Mouse (Mus musculus): ENCODE measurements at regions not wholly inside any gene's neighbourhood (a gene's known extent, or its start where the extent isn't known, plus 50 kb on each side); places are given as distances from the start of the nearest gene placed in this dataset.
A peak's percentile ranks its signal among the peaks of the same experiment; 100 is the strongest.

DNA sequence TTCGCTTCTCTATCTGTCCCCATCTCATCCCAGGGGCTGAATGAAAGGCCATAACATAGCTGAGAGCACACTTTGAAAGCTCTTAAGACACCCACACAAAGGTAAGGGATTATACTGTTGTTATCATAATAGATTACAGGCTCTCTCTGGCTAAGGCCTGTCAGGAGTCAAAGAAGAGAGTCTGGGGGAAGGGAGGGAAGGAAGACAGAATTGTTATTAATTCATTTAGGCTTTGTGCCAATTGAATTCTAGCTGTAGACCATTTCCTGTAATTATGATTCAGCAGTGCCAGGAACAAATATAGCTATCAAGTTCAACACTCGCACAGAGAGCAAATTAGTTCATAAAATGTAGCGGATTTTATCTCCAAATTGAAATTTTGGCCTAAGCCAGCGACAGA is 369.3 kb upstream of the Gm10306 start:
- DNase-seq (ENCODE audit: low spot score): no peak

DNA sequence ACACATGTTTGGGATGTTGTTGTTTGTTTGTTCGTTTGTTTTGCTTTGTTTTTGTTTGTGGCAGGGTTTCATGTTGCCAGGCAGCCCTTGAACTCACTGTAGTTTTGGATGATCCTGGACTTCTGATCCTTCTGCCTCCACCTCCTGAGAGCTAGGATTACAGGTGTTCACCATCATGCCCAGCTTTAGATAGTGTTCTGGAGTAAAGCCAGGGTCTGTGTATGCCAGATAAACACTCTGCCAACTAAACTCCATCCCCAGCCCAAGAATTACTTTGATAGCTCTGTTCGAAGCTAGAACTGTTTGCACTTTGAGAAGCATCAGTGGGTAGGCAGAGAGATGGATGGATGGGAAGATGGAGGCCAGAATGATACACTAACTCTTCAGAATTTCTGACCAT is 368.0 kb upstream of the Gm10306 start:
- no peak for DNase-seq (ENCODE audit: low spot score)

DNA sequence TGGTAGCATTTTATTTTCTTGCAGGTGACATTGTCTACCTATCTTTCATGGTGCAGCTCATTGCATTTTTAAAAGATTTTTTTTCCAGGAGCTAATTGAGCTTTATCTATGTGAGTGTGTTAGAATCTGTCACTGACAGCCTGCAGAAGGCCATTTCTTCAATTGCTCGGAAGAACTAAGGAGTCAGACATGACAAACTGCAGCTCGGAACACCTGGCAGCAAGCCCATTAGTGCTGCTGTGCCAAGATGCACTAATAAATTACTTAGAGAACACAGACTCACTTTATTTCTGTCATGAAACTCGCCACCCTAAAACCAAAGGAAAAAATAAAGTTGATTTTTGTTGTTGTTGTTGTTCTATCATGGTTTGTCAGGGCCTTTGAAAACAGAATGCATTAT is 367.5 kb upstream of the Gm10306 start:
- peak; percentile 30 for DNase-seq (ENCODE audit: low spot score)

DNA sequence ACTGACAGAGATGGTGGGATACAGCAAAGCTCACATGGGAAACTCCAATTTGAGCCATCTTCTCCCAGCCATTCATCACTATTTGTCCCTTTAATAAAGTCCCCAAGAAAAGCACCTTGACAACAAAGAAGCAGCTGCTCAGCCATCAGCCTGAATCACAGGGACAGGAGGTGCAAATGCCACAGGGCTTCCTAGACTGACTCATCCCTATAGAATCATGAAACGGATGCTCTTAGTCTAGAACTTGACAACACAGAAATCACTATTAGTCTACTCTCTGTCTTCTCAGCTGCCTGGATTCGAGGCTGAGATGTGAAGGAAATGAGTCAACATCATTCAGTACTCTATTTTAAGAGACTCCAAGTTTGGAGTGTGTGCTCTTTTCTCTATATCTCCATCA is 365.4 kb upstream of the Gm10306 start:
- DNase-seq (ENCODE audit: low spot score): no peak

DNA sequence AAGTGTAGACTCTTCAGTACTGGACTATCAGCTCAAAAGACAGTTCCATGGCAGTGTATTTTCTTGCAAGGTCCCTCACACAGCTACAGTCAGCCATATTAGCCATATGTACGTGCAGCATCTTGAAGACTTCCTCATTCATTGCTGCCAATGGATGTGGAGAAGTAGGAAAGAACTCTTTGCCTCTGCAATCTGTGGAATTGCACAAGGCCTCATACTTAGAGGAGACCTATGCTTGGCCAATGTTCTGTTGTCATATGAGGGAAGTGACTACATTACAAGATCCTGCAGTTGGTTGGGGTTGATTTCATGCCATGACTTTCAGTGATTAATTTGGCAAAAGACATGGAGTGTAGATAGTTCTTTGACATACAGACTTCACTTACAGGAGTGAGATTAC is 340.1 kb upstream of the Gm10306 start:
- DNase-seq (ENCODE audit: low spot score): no peak

DNA sequence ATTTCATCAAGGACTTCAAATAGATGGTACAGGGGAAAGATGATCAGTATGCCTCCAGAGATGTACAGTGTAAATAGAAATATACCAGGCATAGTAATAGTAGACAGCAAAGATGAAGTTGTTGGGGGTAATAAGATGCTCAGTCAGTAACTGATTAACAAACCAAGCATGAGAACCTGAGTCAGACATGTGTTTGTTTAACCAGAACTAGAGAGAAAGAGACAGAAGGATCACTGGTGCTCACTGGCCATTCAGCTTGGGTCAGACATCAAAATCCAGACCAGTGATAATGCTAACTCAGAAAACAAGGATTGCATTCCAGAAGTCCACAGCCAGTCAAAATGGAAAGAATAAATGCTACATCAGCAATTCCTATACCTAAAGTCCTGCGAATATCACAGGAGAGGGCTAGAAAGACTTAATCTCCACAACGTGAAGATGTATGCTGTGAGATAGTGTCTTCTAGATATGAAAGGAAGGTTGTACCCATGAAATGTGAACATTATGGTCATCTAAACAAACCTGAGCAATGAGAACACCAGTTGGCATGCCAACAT is 320.6 kb upstream of the Gm10306 start:
- DNase-seq (ENCODE audit: low spot score): no peak

DNA sequence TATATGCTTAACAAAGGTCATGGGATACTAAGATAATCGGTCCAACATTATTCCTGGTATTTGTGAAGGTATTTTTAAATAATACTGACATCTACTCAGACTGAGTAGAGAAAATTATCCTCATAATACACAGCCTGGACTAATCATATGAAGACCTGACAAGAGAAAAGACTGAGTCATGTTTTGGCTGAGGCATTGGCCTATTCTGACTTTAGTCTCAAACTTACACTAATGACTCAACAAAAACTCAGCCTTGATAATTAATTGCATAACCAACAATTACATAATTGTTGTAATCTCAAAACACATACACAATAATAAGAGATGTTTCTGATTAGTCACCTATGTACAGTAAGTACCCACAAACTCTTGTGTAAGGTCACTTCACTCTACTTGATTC is 300.3 kb upstream of the Gm10306 start:
- no peak for DNase-seq (ENCODE audit: low spot score)

DNA sequence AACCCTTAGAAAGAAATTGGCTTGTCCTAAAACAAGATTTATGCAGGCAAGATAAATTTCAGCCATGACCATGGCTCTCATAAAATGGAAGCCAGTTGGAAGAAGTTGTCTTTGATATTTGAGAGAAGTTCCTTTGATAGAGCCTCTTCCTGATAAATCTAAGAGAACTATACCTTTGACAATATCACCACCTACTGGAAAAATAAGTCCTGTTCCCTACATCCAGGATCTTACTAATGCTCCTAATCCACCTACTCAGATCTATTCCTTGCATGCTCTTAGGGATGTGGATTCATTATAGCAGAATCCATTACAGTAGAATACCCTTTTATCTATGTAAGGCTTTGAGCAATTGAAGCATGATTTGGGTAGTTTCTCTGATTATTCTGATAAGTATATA is 295.2 kb upstream of the Gm10306 start:
- DNase-seq (ENCODE audit: low spot score): no peak

DNA sequence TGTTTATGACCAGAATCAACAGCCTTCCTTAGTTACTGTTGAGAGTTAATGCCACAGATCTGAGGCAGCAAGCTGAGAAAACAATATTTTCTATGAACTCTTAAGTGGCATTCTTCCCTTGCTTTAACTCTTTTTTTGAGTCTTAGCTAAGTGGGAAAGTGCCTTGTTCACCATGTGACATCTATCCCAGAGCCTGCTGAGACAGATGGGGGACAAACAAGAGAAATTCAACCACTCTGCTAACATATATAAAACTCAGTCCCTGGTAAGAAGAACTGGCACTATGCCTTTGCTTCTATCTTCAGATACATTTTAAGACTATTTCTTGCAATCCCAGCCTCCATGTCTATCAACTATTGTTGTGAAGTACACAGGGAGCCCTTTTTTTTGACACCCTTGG is 274.6 kb upstream of the Gm10306 start:
- DNase-seq (ENCODE audit: low spot score): no peak

DNA sequence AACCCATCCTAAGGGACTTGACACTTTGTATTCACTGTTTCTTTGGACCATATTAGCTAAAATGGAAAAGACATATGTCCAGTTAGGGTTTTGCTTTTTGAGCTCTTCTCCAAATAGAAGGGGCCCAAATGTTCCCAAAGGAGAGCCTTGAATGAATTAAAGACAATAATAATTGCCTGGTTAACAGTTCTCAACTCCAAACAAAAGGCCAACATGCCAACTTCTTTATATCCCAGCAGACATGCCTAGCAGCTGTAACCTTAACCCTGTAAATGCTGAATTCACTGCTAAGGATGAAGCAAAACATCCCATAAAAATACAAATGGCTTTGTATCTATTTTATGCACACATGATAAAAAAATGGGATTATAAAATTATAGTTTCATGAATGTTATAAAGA is 264.2 kb upstream of the Gm10306 start:
- DNase-seq (ENCODE audit: low spot score): no peak

DNA sequence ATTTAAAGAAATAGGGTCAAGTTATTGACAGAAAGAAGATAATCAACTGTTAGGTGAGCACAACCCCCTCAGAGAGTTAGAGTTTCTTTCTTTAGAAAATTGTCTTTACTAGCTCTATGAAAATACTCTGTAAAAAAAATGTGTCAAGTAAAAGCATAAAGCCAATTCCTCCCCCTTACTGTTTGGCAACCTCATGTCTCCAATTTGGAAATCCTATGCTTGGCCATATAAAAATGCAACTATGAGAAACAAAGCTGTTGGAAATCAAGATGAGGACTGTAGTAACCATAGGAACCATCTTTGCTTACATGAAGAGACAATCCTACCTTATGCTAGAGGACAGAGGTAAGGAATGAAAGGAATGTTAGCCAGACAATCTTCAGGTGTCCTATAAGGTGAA is 239.0 kb upstream of the Gm10306 start:
- DNase-seq (ENCODE audit: low spot score): no peak

DNA sequence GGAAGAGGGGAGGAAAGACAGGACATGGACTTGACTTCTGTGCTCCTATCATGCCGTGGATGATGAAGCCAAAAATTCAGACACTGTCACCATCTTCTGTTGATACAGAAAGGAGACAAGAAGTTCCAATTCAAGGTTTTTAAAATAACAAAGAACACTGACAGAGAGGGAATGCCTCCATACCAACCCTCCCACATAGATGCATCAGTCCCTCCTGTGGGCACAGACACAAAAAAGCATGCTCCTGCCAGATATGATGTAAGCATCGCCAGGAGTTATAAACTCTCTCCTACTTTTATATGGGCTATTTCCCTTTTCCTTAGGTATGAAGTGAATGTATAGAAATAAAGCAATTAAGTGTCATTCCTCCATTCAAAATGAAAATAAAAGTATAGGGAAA is 229.6 kb upstream of the Gm10306 start:
- DNase-seq (ENCODE audit: low spot score): no peak

DNA sequence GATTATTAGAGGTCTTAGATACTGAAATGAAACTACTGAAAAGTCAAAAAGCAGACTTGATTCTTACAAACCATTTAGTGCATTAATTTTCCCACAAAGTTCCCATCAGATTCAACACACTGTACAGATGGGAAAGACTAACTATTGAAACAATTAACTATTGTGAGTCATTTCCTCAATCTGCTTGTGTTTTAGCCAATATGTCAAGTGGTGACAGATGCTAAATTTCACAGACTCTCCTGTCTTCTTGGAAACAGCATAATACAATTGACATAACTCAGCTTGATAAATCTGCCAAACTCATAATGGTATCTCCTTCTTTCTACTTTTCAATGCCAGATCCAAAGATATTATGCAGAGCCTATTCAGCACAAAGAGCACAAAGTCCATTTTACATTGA is 213.0 kb upstream of the Gm10306 start:
- DNase-seq (ENCODE audit: low spot score): no peak

DNA sequence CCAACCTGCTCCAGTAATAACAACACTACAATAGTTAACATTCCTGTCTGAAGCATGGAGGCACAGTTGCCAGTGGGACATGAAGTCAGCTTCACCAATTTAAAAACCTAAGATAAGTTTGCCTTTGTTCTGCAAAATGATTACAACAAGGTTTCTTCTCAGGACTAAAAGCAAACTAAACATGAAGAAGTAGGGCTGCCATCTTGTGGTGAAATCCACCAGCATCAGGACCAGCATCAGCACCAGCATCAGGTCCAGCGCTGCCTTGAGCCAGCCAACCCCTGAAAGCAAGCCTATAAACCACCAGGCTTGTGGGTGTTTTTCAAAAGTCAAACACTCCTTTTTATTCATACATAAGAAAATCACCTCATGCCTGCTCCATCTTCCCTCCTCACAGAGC is 207.1 kb upstream of the Gm10306 start:
- DNase-seq (ENCODE audit: low spot score): no peak

DNA sequence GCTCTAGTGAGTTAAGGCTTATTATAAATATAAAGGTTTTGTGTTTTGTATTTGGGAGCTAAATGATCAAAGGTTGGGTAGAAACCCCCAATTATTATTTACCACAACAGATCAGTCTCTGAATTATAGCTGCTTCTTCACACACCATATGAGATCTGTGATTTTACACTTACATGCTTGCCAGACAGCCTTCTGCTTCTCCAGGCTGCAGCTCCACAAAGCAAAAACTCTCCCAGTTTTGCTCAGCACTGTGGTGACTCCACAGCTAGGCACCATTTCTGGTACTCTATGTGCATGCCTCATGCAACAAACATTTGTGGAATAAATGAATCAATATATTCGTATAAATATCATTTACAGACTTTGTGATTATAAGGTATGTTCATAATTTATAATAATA is 199.4 kb upstream of the Gm10306 start:
- DNase-seq (ENCODE audit: low spot score): no peak

DNA sequence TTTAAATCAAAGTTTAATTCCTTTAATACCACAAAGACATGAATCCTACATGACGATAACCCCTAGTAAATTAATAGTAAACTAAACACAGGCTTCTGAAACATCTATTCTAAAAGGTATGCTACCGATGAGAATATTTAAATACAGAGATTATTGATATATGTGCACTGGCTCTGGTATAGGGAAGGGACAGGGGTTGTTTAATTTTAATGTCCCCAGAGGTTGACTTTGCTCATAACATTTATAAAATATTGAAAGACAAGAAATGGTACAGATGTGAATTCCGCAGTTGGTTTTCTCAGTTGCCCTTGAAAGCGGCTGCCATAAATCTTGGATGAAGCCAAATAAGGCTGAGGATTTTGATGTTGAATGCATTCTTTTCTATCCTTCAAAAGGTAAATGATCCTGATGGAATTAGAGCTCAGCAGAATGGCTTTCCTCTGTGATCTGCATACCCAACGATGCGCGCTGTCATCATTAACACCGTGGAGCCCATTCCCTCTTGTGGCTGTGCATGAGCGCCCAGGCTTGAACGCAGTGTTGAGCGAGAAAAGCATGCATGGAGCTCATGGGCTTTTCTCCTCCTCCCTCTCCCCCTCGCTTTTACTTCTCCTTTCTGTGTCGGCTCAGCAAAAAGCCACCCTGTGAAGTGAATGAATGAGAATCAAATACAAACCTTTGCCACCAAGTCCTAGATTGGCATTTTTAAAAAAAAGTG is 195.4 kb upstream of the Gm10306 start:
- no peak for DNase-seq (ENCODE audit: low spot score)

DNA sequence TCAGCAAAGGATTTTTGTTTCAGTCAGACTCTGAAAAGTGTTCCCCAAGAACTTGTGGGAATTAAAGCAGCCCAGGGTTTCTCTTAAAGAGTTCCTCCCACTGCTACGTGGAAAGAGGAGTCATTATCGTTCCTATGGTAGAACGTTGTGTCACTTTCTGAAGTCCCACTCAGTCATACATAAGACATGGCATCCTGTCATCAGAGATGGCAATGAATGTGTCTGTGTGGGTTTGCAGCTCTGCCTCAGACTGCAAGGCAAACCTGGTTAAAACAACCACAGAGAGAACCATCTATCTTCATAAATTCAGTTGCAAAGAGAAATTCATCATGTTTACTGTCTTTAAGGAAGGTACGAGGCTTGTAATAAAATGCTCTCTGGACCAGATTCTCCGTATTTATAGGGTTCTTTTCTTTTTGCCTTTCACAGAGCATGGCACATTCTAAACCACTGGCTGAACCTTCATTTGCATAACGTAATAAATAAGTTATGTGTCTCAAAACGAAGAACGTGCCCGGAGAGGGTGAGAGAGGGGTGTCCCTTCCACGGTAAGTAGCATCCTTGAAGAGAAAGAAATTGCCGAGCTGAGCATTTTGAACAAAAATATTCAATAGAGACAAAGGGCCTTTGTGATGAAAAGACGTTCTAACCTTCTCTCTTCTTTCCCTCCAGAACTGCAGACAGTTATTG is 194.7 kb upstream of the Gm10306 start:
- no peak for DNase-seq (ENCODE audit: low spot score)

DNA sequence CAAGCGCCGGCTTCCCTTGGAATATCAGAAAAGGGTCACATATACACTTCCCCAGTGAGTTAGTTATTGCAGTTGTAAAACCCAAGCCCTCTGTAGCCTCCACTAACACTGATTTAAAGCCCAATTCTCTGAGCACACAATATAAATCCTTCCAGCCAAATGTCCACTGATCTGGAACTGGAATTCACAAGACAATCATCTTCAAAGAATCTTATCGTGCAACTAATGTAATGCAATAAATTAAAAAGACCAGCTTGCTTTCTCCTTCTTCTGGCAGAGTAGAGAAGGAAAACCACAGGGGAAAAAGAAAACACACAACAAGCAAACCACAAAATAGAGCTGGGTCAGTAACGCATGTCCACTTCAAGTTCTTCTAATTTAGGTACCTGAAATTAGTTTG is 191.0 kb upstream of the Gm10306 start:
- no peak for DNase-seq (ENCODE audit: low spot score)

DNA sequence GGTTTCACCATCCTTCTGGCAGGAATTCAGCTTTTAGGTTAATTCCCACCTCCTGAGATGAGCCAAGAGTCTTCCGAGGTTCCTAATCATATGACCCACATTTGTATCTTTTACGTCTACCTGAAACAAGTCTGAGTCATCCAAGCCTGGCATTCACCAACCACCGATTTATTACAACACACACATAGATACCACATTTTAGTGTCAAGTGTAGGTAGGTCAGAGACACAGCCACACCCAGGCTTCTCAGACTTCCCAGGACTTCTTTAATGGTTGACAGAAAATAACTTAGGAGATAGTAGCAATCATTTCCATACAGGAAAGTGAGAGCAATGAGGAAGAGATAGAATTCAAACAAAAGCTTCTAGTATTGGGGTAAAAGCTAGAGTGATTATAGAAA is 189.2 kb upstream of the Gm10306 start:
- no peak for DNase-seq (ENCODE audit: low spot score)

DNA sequence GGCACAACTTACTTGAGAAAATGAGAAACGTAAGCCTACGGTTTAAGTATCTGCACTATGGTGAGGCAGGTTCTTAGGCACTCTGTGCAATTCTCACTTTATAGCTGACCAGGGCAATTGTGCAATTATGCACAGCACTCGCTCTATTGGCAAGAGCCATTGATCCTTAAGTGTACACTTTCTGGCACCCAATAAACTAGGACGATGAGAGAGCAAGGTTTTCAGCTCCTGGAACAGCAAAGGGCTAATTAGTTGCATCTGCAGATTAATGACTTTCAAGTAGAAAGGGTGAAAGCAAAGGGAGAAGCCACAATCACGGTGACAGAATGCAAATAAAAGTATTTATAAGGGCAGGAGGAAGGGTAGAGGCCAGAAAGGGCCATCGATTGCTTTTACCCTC is 185.4 kb upstream of the Gm10306 start:
- no peak for DNase-seq (ENCODE audit: low spot score)

DNA sequence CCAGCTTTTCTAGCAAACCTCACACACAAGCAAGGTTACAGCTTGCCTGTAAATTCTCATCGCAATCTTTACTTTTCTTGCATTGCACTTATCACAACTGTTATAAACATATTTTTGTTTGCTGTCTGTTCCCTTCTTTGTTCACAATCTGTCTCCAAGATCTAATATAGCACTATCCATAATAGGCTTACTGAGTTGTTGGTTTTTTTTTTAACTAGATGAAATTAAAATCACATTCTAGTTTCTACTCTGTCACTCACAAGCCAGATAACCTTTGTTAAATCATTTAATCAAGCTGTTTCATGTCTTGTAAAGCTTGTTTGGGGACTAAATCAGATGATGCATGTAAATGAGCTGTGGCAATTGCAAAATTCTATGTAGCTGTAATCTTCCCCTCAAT is 180.1 kb upstream of the Gm10306 start:
- no peak for DNase-seq (ENCODE audit: low spot score)

DNA sequence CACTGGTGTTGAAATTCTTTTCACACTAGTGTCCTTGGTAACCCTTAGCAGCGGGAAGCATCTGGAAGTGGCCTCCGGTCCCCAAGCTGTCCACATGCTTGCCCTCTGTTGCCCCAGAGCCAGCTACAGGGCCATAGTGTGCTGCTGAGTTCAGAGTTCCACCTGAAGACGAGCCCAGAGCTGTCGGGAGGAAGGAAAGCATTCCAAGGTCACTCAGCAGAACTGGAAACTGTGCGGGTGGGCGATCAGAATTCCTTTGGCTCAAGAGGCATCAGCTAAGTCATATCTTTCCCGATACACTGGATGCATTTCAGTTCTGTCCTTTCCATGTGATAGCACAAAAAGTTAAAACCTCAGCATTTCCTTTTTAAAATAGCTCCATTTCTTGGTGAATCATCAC is 170.6 kb upstream of the Gm10306 start:
- peak; percentile 2 for DNase-seq (ENCODE audit: low spot score)

DNA sequence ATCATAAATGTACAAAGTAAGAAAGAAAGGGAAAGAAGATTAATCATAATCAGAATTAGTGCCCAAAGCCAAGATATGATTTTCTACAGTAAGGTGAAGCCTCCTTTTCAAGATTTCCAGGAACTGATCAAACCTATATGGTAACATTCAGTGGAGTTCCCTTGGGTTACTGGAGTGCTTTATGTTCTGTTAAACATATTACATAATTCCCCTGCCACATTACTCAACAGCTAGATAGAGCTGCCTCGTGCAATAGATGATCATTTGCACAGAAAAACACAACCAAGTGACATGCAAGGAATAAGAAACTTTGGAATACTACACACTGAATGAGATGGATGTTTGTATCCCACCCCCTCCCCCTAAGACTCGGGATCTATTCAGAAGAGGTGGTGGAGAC is 168.0 kb upstream of the Gm10306 start:
- DNase-seq (ENCODE audit: low spot score): no peak

DNA sequence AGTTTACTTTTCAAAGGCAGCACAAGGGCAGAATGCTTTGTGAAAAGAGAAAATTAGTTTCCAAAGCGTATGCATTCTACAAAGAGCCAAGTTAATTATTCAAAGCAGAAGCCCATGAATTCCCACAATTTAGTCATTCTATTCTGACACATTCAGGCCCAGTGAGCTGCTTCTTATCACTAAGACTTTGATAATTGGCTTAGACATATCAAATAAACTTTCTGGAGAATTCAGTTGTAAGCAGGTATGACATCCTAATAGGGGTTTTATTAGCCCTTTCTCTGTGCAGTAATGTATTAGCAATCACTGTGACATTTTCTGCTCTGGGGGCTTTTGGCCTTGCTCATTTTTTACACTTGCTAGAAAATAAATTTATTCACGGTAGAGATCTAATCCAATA is 161.9 kb upstream of the Gm10306 start:
- DNase-seq (ENCODE audit: low spot score): no peak
